Comparison of ENCODE assay signal across 9 mouse cellular contexts in genomic region chr14:34458880-34459279, GRCm38 (mm10). TPM values are rescaled to one million over a fixed set of nuclear protein-coding genes. Genes with fewer than 3 reads are reported as not detected.
A peak's percentile ranks its signal among the peaks of the same experiment; 100 is the strongest.
DNase-seq lines count a peak whose midpoint lies in the region; ATAC-seq and TF ChIP-seq lines count a peak whose summit lies in the region.
"Had no signal": no experiment of that assay in that cellular context is flagged by ENCODE, and none has a peak within 500 bp of the region (broad histone marks: within the 10 kb centered on the region; RNA-seq: fewer than 3 reads in every experiment).

No protein-coding gene starts in this region.

- TF ChIP-seq CTCF in liver, adult 2 months (IDR thresholded peaks at IDR 0.05; ENCODE audit: low read depth, low read length), result no peak

- H3K9ac ChIP-seq in liver, adult 2 months (ENCODE audit: low read depth, low read length), result no peak overlapping the region
- H3K9ac ChIP-seq in kidney, embryonic 15.5 days, result no peak overlapping the region
- H3K9ac ChIP-seq in midbrain, embryonic 12.5 days (replicated peaks), result no peak overlapping the region
- H3K9ac ChIP-seq: liver, embryonic 15.5 days had no signal

- H3K4me3 ChIP-seq in liver, adult 2 months (ENCODE audit: insufficient read depth, low read depth, low read length), result no peak overlapping the region
- H3K4me3 ChIP-seq in kidney, embryonic 15.5 days (replicated peaks), result no peak overlapping the region
- no peak overlapping the region for H3K4me3 ChIP-seq in midbrain, embryonic 12.5 days
- H3K4me3 ChIP-seq: liver, embryonic 15.5 days had no signal

- H3K4me2 ChIP-seq in kidney, embryonic 15.5 days, result no peak overlapping the region
- H3K4me2 ChIP-seq in midbrain, embryonic 12.5 days (replicated peaks), result no peak overlapping the region
- H3K4me2 ChIP-seq: liver, embryonic 15.5 days had no signal

- ATAC-seq in kidney, embryonic 15.5 days (replicated peaks; ENCODE audit: low FRiP score), result peak; percentile 29; the same call in 1 of the 2 replicates
- ATAC-seq in midbrain, embryonic 12.5 days (ENCODE audit: low FRiP score, low read depth), result 0 out of 2 replicates have a peak, but pooled peaks have one; percentile 27
- ATAC-seq in erythroblast, adult 5-6 weeks (replicated peaks; ENCODE audit: low FRiP score, poor library complexity, severe bottlenecking), result no peak
- ATAC-seq in activated CD4-positive, CD25-positive, alpha-beta regulatory T cell, adult 4 months, result no peak

- H3K9me3 ChIP-seq in kidney, embryonic 15.5 days (replicated peaks), result no peaks in the 10 kb centered on the region
- no peaks in the 10 kb centered on the region for H3K9me3 ChIP-seq in midbrain, embryonic 12.5 days
- H3K9me3 ChIP-seq: liver, embryonic 15.5 days had no signal

- H3K36me3 ChIP-seq in liver, adult 2 months (ENCODE audit: control insufficient read depth, insufficient read depth, low read length), result peaks cover 5% of the 10 kb centered on the region; the same call in 1 of the 2 replicates
- H3K36me3 ChIP-seq in kidney, embryonic 15.5 days, result peaks cover 16% of the 10 kb centered on the region
- peaks cover 4% of the 10 kb centered on the region; the same call in 1 of the 2 replicates for H3K36me3 ChIP-seq in midbrain, embryonic 12.5 days
- H3K36me3 ChIP-seq: liver, embryonic 15.5 days had no signal

- no peak for TF ChIP-seq POLR2A in liver, adult 2 months (IDR thresholded peaks at IDR 0.05; ENCODE audit: extremely low read depth, insufficient read depth, low read length)

- peaks cover 8% of the 10 kb centered on the region for H3K79me2 ChIP-seq in liver, adult 2 months (ENCODE audit: control insufficient read depth, insufficient read depth, low read length)

- no peak overlapping the region for H3K27ac ChIP-seq in liver, adult 2 months (replicated peaks; ENCODE audit: insufficient read depth, low read depth, low read length)
- H3K27ac ChIP-seq in kidney, embryonic 15.5 days, result no peak overlapping the region
- no peak overlapping the region for H3K27ac ChIP-seq in midbrain, embryonic 12.5 days (replicated peaks)
- H3K27ac ChIP-seq: liver, embryonic 15.5 days had no signal

- no peaks in the 10 kb centered on the region; the same call in 1 of the 2 replicates for H3K4me1 ChIP-seq in liver, adult 2 months (ENCODE audit: control insufficient read depth, insufficient read depth, low read length)
- peaks cover 7% of the 10 kb centered on the region for H3K4me1 ChIP-seq in kidney, embryonic 15.5 days
- peaks cover 11% of the 10 kb centered on the region; the same call in 1 of the 2 replicates for H3K4me1 ChIP-seq in midbrain, embryonic 12.5 days
- H3K4me1 ChIP-seq: liver, embryonic 15.5 days had no signal

- DNase-seq in liver, adult 2 months (ENCODE audit: extremely low read depth, low read depth, low spot score), result peak; percentile 75
- no peak for DNase-seq in liver
- peak; percentile 68 for DNase-seq in adipocyte (ENCODE audit: low spot score)
- DNase-seq in embryo, embryonic 10.5 days (ENCODE audit: low spot score), result peak; percentile 67

- H3K27me3 ChIP-seq in liver, adult 2 months (ENCODE audit: control insufficient read depth, insufficient read depth, low read length), result no peaks in the 10 kb centered on the region
- no peaks in the 10 kb centered on the region for H3K27me3 ChIP-seq in kidney, embryonic 15.5 days
- no peaks in the 10 kb centered on the region for H3K27me3 ChIP-seq in midbrain, embryonic 12.5 days
- H3K27me3 ChIP-seq: liver, embryonic 15.5 days had no signal

- 63% methylated on average over 1 of the region's 1 CpGs for WGBS in liver, adult 2 months
- 67% methylated on average over 1 of the region's 1 CpGs for WGBS in kidney, embryonic 15.5 days
- 84% methylated on average over 1 of the region's 1 CpGs for WGBS in midbrain, embryonic 12.5 days

RNA-seq across cellular contexts. Expression of gene Bmpr1a, which starts 44.3 kb away (rescaled TPM):
- total RNA-seq in liver, adult 2 months (2014; rRNA removed), result 20.4 and 23.7 TPM in 2 replicates
- 4.2 and 4.5 TPM in 2 replicates for polyA plus RNA-seq in liver, adult 2 months (2012; rRNA removed)
- polyA plus RNA-seq in kidney, embryonic 15.5 days (2015; fragmentation: Nextera tagmentation; extraction: Ambion mirVana), result 47.3 and 47.7 TPM in 2 replicates
- polyA plus RNA-seq in midbrain, embryonic 12.5 days (2016; fragmentation: Nextera tagmentation; extraction: Ambion mirVana), result 43.3 and 44.1 TPM in 2 replicates
- total RNA-seq in erythroblast, adult 5-6 weeks (2015; ENCODE audit: low replicate concordance), result 0.21 and 1.2 TPM in 2 replicates
- 0.42 and 0.77 TPM in 2 replicates for total RNA-seq in erythroblast, adult 5-6 weeks (2017; ENCODE audit: low replicate concordance)
- polyA plus RNA-seq in activated CD4-positive, CD25-positive, alpha-beta regulatory T cell, adult 4 months (2017; shearing (Covaris generic)), result under 1 TPM; 0.38 to 0.40 TPM

Comparison
In these comparisons a context has a peak if more than half of its experiments do, and no peak if none do; other contexts are left out.
1. ATAC-seq: peak in kidney, embryonic 15.5 days (single experiment) and midbrain, embryonic 12.5 days (single experiment); none in erythroblast, adult 5-6 weeks (single experiment) and activated CD4-positive, CD25-positive, alpha-beta regulatory T cell, adult 4 months (single experiment).